Mouse (Mus musculus) left cerebral cortex, postnatal 36 days (tissue): ENCODE measurements around the gene Tmem251. TPM values are rescaled to one million over a fixed set of nuclear protein-coding genes. Genes with fewer than 3 reads are reported as not detected.

Source experiments
- DNase-seq, 2 experiments: peaks; one replicate each; pipeline ENCODE4 v3.0.0; 2021 to 2022; ENCODE audit warnings: low spot score in 2 of 2, mixed read lengths in 1 of 2
- intact Hi-C: fragments of 180-260 bp; cut with DNase I; formaldehyde crosslinking; loops from one replicate; pipeline ENCODE4 v1.15.1; 2025
- total RNA-seq, 2 experiments: library from RNA; stranded (reverse); gene quantifications; 2 replicates each; pipeline ENCODE4 v1.2.3; 2021

Tmem251 gene
- 1 to 10 TPM; 5.4 TPM for total RNA-seq

- DNase-seq = peak; percentile 92 to 94
- intact Hi-C loops = no loop called here
Measured at GRCm38 (mm10) chr12:102743589-102744574, at the start of gene Tmem251, which contains the start of gene Moap1. Gene Tmem251, plus strand, starts transcription at chr12:102743762. Gene Moap1, minus strand, starts transcription at chr12:102743661.

GRCm38 (mm10) chr12:102695369-102696239 is 48.0 kb upstream of the Tmem251 start:
- DNase-seq = peak; percentile 83 to 89
- intact Hi-C loops = loop anchor here (5.0 kb wide), 1 partner anchor 43 kb away; no protein-coding TSS in a partner anchor

GRCm38 (mm10) chr12:102696635-102697354 is 46.8 kb upstream of the Tmem251 start:
- intact Hi-C loops = loop anchor here (5.0 kb wide), 1 partner anchor 44 kb away; no protein-coding TSS in a partner anchor

GRCm38 (mm10) chr12:102697381-102697780 is 46.2 kb upstream of the Tmem251 start:
- intact Hi-C loops = loop anchor here (5.0 kb wide), 1 partner anchor 45 kb away; no protein-coding TSS in a partner anchor
- no peak for DNase-seq

More at GRCm38 (mm10) chr12:102696635-102697354, 46.8 kb upstream of the Tmem251 start:
- DNase-seq = no peak

GRCm38 (mm10) chr12:102698089-102698684 is 45.4 kb upstream of the Tmem251 start:
- intact Hi-C loops = loop anchor here (5.0 kb wide), 1 partner anchor 46 kb away; no protein-coding TSS in a partner anchor
- no peak for DNase-seq

GRCm38 (mm10) chr12:102699156-102699555 is 44.4 kb upstream of the Tmem251 start:
- DNase-seq = no peak
- intact Hi-C loops = loop anchor here (5.0 kb wide), 1 partner anchor 47 kb away; no protein-coding TSS in a partner anchor

- intact Hi-C loops = loop anchor here (5.0 kb wide), 1 partner anchor 68 kb away; no protein-coding TSS in a partner anchor
- no peak for DNase-seq
Measured at GRCm38 (mm10) chr12:102700453-102700852, 43.1 kb upstream of the Tmem251 start.

- intact Hi-C loops = loop anchor here (5.0 kb wide), 1 partner anchor 69 kb away; no protein-coding TSS in a partner anchor
Measured at GRCm38 (mm10) chr12:102701691-102702207, 41.8 kb upstream of the Tmem251 start.

GRCm38 (mm10) chr12:102702356-102703110 is 41.0 kb upstream of the Tmem251 start:
- intact Hi-C loops = loop anchor here (5.0 kb wide), 1 partner anchor 70 kb away; no protein-coding TSS in a partner anchor

More at GRCm38 (mm10) chr12:102701691-102702207, 41.8 kb upstream of the Tmem251 start:
- DNase-seq = no peak

GRCm38 (mm10) chr12:102703111-102703412 is 40.5 kb upstream of the Tmem251 start:
- intact Hi-C loops = loop anchor here (5.0 kb wide), 1 partner anchor 71 kb away; no protein-coding TSS in a partner anchor
- no peak for DNase-seq

More at GRCm38 (mm10) chr12:102702356-102703110, 41.0 kb upstream of the Tmem251 start:
- peak; percentile 53 to 68 for DNase-seq

GRCm38 (mm10) chr12:102703441-102703840 is 40.1 kb upstream of the Tmem251 start:
- intact Hi-C loops = loop anchor here (5.0 kb wide), 1 partner anchor 71 kb away; no protein-coding TSS in a partner anchor
- DNase-seq = no peak

- intact Hi-C loops = loop anchor here (5.0 kb wide), 1 partner anchor 72 kb away; no protein-coding TSS in a partner anchor
Measured at GRCm38 (mm10) chr12:102703921-102704408, 39.6 kb upstream of the Tmem251 start.

GRCm38 (mm10) chr12:102704457-102705198 is 38.9 kb upstream of the Tmem251 start, which contains the start of gene Itpk1:
Gene Itpk1, minus strand, starts transcription at chr12:102704930.
- intact Hi-C loops = loop anchor here (5.0 kb wide), 1 partner anchor 72 kb away; no protein-coding TSS in a partner anchor
- DNase-seq = peak in 1 of 2 experiments; percentile 57

More at GRCm38 (mm10) chr12:102703921-102704408, 39.6 kb upstream of the Tmem251 start:
- no peak for DNase-seq

GRCm38 (mm10) chr12:102705216-102705871 is 38.2 kb upstream of the Tmem251 start:
- peak; percentile 90 to 91 for DNase-seq
- intact Hi-C loops = no loop called here

- intact Hi-C loops = no loop called here
Measured at GRCm38 (mm10) chr12:102705906-102706640, 37.5 kb upstream of the Tmem251 start.

More at GRCm38 (mm10) chr12:102705906-102706640, 37.5 kb upstream of the Tmem251 start:
- DNase-seq = no peak
